Mouse (Mus musculus) intestine, embryonic 14.5 days (tissue): ENCODE measurements around the gene Armcx1. TPM values are rescaled to one million over a fixed set of nuclear protein-coding genes. Genes with fewer than 3 reads are reported as not detected.

Source experiments
- ATAC-seq: fragments of 200-750 bp; cut with Nextera tagmentation; replicated peaks from 2 replicates; pipeline ENCODE4 v1.8.0; 2017; ENCODE audit warnings: low read depth, moderate number of reproducible peaks, moderate TSS enrichment, moderate library complexity; ENCODE audit not compliant: low FRiP score, low TSS enrichment
- DNase-seq: peaks from one replicate; pipeline ENCODE4 v3.0.0-alpha.2; 2018; ENCODE audit warnings: low spot score
- H3K27ac ChIP-seq: fragments of 300-500 bp; sonication (generic); 2 replicates; pipeline ENCODE4 v1.5.1; 2014; ENCODE audit warnings: low read depth, mild to moderate bottlenecking, control low read depth
- H3K27me3 ChIP-seq: fragments of 300-500 bp; sonication (generic); replicated peaks from 2 replicates; pipeline ENCODE4 v1.6.1; 2014; ENCODE audit warnings: low read length, control low read depth; ENCODE audit not compliant: control insufficient read depth, insufficient read depth
- H3K36me3 ChIP-seq: fragments of 300-500 bp; sonication (generic); 2 replicates; pipeline ENCODE4 v1.6.1; 2014; ENCODE audit warnings: low read length, control low read depth; ENCODE audit not compliant: control insufficient read depth, insufficient read depth
- H3K4me1 ChIP-seq: fragments of 300-500 bp; sonication (generic); replicated peaks from 2 replicates; pipeline ENCODE4 v1.6.1; 2014; ENCODE audit warnings: low read length, control low read depth, mixed read lengths; ENCODE audit not compliant: control insufficient read depth, insufficient read depth
- H3K4me2 ChIP-seq: fragments of 300-500 bp; sonication (generic); 2 replicates; pipeline ENCODE4 v1.6.1; 2014; ENCODE audit warnings: low read length
- H3K4me3 ChIP-seq: fragments of 300-500 bp; sonication (generic); 2 replicates; pipeline ENCODE4 v1.5.1; 2014; ENCODE audit warnings: low read depth, low read length, control low read depth, mixed read lengths
- H3K9ac ChIP-seq: fragments of 300-500 bp; sonication (generic); 2 replicates; pipeline ENCODE4 v1.6.1; 2014; ENCODE audit warnings: mild to moderate bottlenecking, low read length
- H3K9me3 ChIP-seq: fragments of 300-500 bp; sonication (generic); 2 replicates; pipeline ENCODE4 v1.6.1; 2016; ENCODE audit warnings: low read length, control low read depth; ENCODE audit not compliant: control insufficient read depth
- WGBS: fragments of 180-500 bp; shearing (Covaris S2); extraction: QIAGEN DNeasy Blood & Tissue Kit; methylation state at CpG from one replicate; pipeline ENCODE4 v1.1.7; 2014; 5-methylcytosine and 5-hydroxymethylcytosine counted together
- polyA plus RNA-seq: library from polyadenylated mRNA; unstranded; fragments of >200 nt; fragmentation: Nextera tagmentation; extraction: Ambion mirVana; gene quantifications from 2 replicates; pipeline ENCODE4 v1.2.1, GENCODE M21; 2014

The Armcx1 gene
- polyA plus RNA-seq: 40.7 and 44.5 TPM in 2 replicates

GRCm38 (mm10) chrX:134717752-134718308, at the start of gene Armcx1:
Armcx1 (plus strand) TSS chrX:134717963.
- ATAC-seq: peak; percentile 90
- H3K36me3 ChIP-seq: peaks cover 11% of the 10 kb centered on the region; the same call in 1 of the 2 replicates
- no peaks in the 10 kb centered on the region for H3K27me3 ChIP-seq
- H3K4me2 ChIP-seq: peak within 1 kb of the TSS; percentile 48
- H3K9ac ChIP-seq: peak within 1 kb of the TSS; percentile 66
- DNase-seq: peak; percentile 79
- WGBS: 10% methylated on average over 16 of the region's 16 CpGs
- H3K4me3 ChIP-seq: peak within 1 kb of the TSS; percentile 53
- H3K9me3 ChIP-seq: no peaks in the 10 kb centered on the region
- H3K4me1 ChIP-seq: no peaks in the 10 kb centered on the region
- H3K27ac ChIP-seq: peak within 1 kb of the TSS; percentile 95

GRCm38 (mm10) chrX:134675022-134675421, 42.7 kb upstream of the Armcx1 start:
- H3K4me3 ChIP-seq: no peak overlapping the region
- no peak overlapping the region for H3K27ac ChIP-seq
- ATAC-seq (no peak), DNase-seq (no peak)
- no peaks in the 10 kb centered on the region for H3K27me3 ChIP-seq
- H3K9ac ChIP-seq: no peak overlapping the region
- no peaks in the 10 kb centered on the region for H3K4me1 ChIP-seq
- 58% methylated on average over 5 of the region's 5 CpGs for WGBS
- H3K9me3 ChIP-seq: no peaks in the 10 kb centered on the region
- no peak overlapping the region for H3K4me2 ChIP-seq
- no peaks in the 10 kb centered on the region for H3K36me3 ChIP-seq

- no peaks in the 10 kb centered on the region for H3K9me3 ChIP-seq
- no peak overlapping the region for H3K4me3 ChIP-seq
- no peak overlapping the region for H3K4me2 ChIP-seq
- H3K27me3 ChIP-seq: no peaks in the 10 kb centered on the region
- DNase-seq: no peak
- no peaks in the 10 kb centered on the region for H3K36me3 ChIP-seq
- H3K9ac ChIP-seq: no peak overlapping the region
- no peak for ATAC-seq
- H3K27ac ChIP-seq: no peak overlapping the region
- no peaks in the 10 kb centered on the region for H3K4me1 ChIP-seq
- 73% methylated on average over 1 of the region's 1 CpGs for WGBS
These were observed 41.8 kb upstream of the Armcx1 start for GRCm38 (mm10) chrX:134675959-134676358.

GRCm38 (mm10) chrX:134684936-134685335, 32.8 kb upstream of the Armcx1 start:
- Histone ChIP-seq H3K27me3 (no peaks in the 10 kb centered on the region), H3K9ac (0 out of 2 replicates have a peak overlapping the region, but pooled peaks have one; percentile 22), H3K36me3 (peaks cover 14% of the 10 kb centered on the region), H3K4me3 (peak overlapping the region; percentile 47), H3K4me2 (peak overlapping the region; percentile 42), H3K4me1 (no peaks in the 10 kb centered on the region), H3K27ac (peak overlapping the region; percentile 87), H3K9me3 (no peaks in the 10 kb centered on the region)
- peak; percentile 52 for DNase-seq
- no peak for ATAC-seq
- WGBS: 37% methylated on average over 5 of the region's 5 CpGs

GRCm38 (mm10) chrX:134686267-134686666, 31.5 kb upstream of the Armcx1 start, which contains the start of gene Armcx4:
Armcx4 (plus strand) TSS chrX:134686519.
- Histone ChIP-seq H3K27ac (peak within 1 kb of the TSS; percentile 87), H3K36me3 (peaks cover 27% of the 10 kb centered on the region), H3K27me3 (no peaks in the 10 kb centered on the region), H3K9ac (peak within 1 kb of the TSS; percentile 63), H3K4me3 (peak within 1 kb of the TSS; percentile 47), H3K9me3 (no peaks in the 10 kb centered on the region), H3K4me1 (no peaks in the 10 kb centered on the region), H3K4me2 (peak within 1 kb of the TSS; percentile 42)
- DNase-seq: no peak
- 11% methylated on average over 32 of the region's 33 CpGs for WGBS
- peak; percentile 93 for ATAC-seq

GRCm38 (mm10) chrX:134686739-134687171, 31.0 kb upstream of the Armcx1 start:
- H3K36me3 ChIP-seq: peaks cover 30% of the 10 kb centered on the region
- peak overlapping the region; percentile 63 for H3K9ac ChIP-seq
- DNase-seq: peak; percentile 71
- H3K4me1 ChIP-seq: no peaks in the 10 kb centered on the region
- 15% methylated on average over 15 of the region's 16 CpGs for WGBS
- peak; percentile 65 for ATAC-seq
- no peaks in the 10 kb centered on the region for H3K9me3 ChIP-seq
- H3K4me2 ChIP-seq: peak overlapping the region; percentile 42
- H3K4me3 ChIP-seq: peak overlapping the region; percentile 47
- no peaks in the 10 kb centered on the region for H3K27me3 ChIP-seq
- peak overlapping the region; percentile 87 for H3K27ac ChIP-seq

- Histone ChIP-seq H3K9ac (no peak overlapping the region), H3K4me1 (no peaks in the 10 kb centered on the region), H3K27ac (no peak overlapping the region), H3K4me2 (no peak overlapping the region), H3K36me3 (peaks cover 30% of the 10 kb centered on the region), H3K27me3 (no peaks in the 10 kb centered on the region), H3K9me3 (no peaks in the 10 kb centered on the region), H3K4me3 (no peak overlapping the region)
- ATAC-seq (no peak), DNase-seq (no peak)
- 87% methylated on average over 2 of the region's 2 CpGs for WGBS
These were observed 28.1 kb upstream of the Armcx1 start for GRCm38 (mm10) chrX:134689676-134690075.

GRCm38 (mm10) chrX:134690871-134691539, 26.8 kb upstream of the Armcx1 start:
- Histone ChIP-seq H3K27me3 (no peaks in the 10 kb centered on the region), H3K27ac (no peak overlapping the region), H3K4me3 (no peak overlapping the region), H3K4me1 (no peaks in the 10 kb centered on the region), H3K4me2 (no peak overlapping the region), H3K9me3 (no peaks in the 10 kb centered on the region), H3K36me3 (peaks cover 34% of the 10 kb centered on the region), H3K9ac (no peak overlapping the region)
- 96% methylated on average over 10 of the region's 10 CpGs for WGBS
- ATAC-seq (no peak), DNase-seq (no peak)
